Mouse (Mus musculus) ES-Bruce4 (cell line): ENCODE measurements at regions not wholly inside any gene's neighbourhood (a gene's known extent, or its start where the extent isn't known, plus 50 kb on each side); places are given as distances from the start of the nearest gene placed in this dataset.
A peak's percentile ranks its signal among the peaks of the same experiment; 100 is the strongest.

Source experiments
- H3K27ac ChIP-seq: 2 replicates; pipeline ENCODE4 v1.5.1; 2012; ENCODE audit warnings: low read length, inconsistent platforms; ENCODE audit not compliant: insufficient read depth
- H3K27me3 ChIP-seq: 2 replicates; pipeline ENCODE4 v1.6.1; 2012; ENCODE audit warnings: mild to moderate bottlenecking, low read length, inconsistent platforms; ENCODE audit not compliant: control insufficient read depth, poor library complexity, insufficient read depth, severe bottlenecking
- H3K36me3 ChIP-seq: 2 replicates; pipeline ENCODE4 v1.6.1; 2012; ENCODE audit warnings: inconsistent platforms, mild to moderate bottlenecking, low read length, moderate library complexity; ENCODE audit not compliant: control insufficient read depth, poor library complexity, insufficient read depth, severe bottlenecking
- H3K4me1 ChIP-seq: one replicate; pipeline ENCODE4 v1.8.1; 2011; ENCODE audit warnings: low read length; ENCODE audit not compliant: control insufficient read depth, insufficient read depth
- H3K4me3 ChIP-seq: 2 replicates; pipeline ENCODE4 v1.5.1; 2011; ENCODE audit warnings: low read depth, mild to moderate bottlenecking, low read length
- H3K9ac ChIP-seq: 2 replicates; pipeline ENCODE4 v1.6.1; 2012; ENCODE audit warnings: low read depth, mild to moderate bottlenecking, inconsistent platforms; ENCODE audit not compliant: poor library complexity, severe bottlenecking
- H3K9me3 ChIP-seq: replicated peaks from 2 replicates; pipeline ENCODE4 v1.6.1; 2012; ENCODE audit warnings: mild to moderate bottlenecking, low read length, inconsistent platforms; ENCODE audit not compliant: control insufficient read depth, poor library complexity, insufficient read depth, severe bottlenecking
- CTCF ChIP-seq: IDR thresholded peaks from one replicate; pipeline ENCODE4 v1.8.1; 2011; ENCODE audit warnings: low read depth, low read length
- EP300 ChIP-seq: IDR thresholded peaks from 2 replicates; pipeline ENCODE4 v1.6.1; 2011; ENCODE audit warnings: low read depth, low read length; ENCODE audit not compliant: insufficient read depth
- POLR2A ChIP-seq: IDR thresholded peaks from one replicate; pipeline ENCODE4 v1.8.1; 2011; ENCODE audit warnings: low read length; ENCODE audit not compliant: insufficient read depth

DNA sequence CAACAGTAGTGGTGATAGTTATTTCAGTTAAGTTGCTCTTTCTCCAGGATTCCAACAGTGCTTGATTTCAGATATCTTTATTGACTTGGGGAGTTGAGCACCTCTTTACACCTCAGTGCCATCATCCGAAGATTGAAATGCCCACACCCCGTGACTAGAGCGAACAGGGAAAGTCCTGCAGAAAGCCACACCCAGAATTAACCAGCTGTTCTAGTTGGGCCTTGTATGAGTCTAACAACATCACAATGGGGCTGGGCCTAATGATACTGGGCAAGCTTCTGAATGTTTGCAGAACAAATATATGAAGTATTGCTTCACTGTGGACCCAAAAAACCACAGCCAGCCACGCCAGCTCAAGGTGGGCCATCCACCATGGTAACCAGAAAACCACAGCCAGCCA lies 100.1 kb upstream of the Rasgrp1 start:
- Histone ChIP-seq H3K36me3 (no peaks in the 10 kb centered on the region), H3K27me3 (no peaks in the 10 kb centered on the region; the same call in 1 of the 2 replicates), H3K4me1 (no peaks in the 10 kb centered on the region), H3K9me3 (no peaks in the 10 kb centered on the region), H3K4me3 (no peak overlapping the region), H3K27ac (no peak overlapping the region), H3K9ac (no peak overlapping the region)
- TF ChIP-seq POLR2A (no peak), EP300 (no peak), CTCF (no peak)

GRCm38 (mm10) chr2:117444671-117445070 lies 101.9 kb upstream of the Rasgrp1 start:
- Histone ChIP-seq H3K4me1 (no peaks in the 10 kb centered on the region), H3K9ac (no peak overlapping the region), H3K27ac (no peak overlapping the region), H3K4me3 (no peak overlapping the region), H3K27me3 (no peaks in the 10 kb centered on the region; the same call in 1 of the 2 replicates), H3K9me3 (no peaks in the 10 kb centered on the region), H3K36me3 (no peaks in the 10 kb centered on the region)
- no peak for TF ChIP-seq POLR2A
- peak; percentile 77 for TF ChIP-seq CTCF

DNA sequence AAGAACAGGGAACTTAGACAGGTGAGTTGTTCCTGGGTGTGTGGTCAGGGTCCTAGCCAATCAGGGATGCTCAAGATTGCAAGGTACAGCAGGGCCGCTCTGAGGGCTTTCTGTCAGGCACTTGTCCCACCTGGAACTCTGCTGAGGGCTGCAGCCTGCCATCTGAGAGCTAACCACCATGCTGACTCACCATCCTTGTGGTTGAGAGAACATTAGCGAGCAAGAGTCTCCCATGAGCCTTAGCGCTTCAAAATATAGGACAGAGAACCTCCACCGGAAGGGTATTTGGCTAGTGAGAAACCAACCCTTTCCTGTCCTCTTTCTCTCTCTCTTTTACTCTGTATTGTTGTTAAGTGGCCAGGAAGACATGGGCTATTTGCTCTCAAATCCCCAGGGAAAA lies 104.1 kb upstream of the Rasgrp1 start:
- no peaks in the 10 kb centered on the region for H3K9me3 ChIP-seq
- no peaks in the 10 kb centered on the region for H3K4me1 ChIP-seq
- no peak overlapping the region for H3K9ac ChIP-seq
- H3K27ac ChIP-seq, result no peak overlapping the region
- no peak overlapping the region for H3K4me3 ChIP-seq
- TF ChIP-seq CTCF (no peak), POLR2A (no peak), EP300 (no peak)
- no peaks in the 10 kb centered on the region for H3K36me3 ChIP-seq
- H3K27me3 ChIP-seq, result no peaks in the 10 kb centered on the region; the same call in 1 of the 2 replicates

DNA sequence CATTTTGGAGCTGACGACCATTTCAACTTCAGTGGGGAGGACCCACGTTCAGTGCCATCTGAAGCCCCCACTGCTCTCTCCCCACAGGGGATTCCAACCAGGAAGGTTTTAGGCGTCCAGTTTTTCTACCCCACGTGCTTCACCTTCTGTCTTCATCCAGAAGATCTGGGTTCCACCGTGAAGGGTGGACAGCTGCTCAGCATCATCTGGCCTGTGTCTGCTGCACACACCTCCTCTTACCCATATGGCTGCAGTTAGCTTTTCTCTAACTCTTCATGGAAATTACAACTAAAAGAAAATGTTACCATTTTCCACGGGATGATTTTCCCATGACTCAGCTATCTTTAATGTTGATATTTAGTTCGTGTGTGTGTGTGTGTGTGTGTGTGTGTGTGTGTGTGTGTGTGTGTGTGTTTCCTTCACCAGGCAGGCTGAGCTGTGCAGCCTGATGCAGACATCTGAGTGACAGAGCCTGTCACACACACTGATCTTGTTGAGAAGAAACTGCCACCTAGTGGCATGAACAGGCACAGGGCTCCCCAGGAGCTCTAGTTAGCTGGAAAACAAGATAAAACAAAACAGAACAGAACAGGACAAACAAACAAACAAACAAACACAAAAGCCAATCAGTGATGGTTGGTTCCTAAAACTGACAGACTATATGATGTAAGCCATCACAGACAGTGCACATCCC lies 107.5 kb upstream of the Rasgrp1 start:
- no peak overlapping the region for H3K4me3 ChIP-seq
- H3K4me1 ChIP-seq, result no peaks in the 10 kb centered on the region
- H3K36me3 ChIP-seq, result no peaks in the 10 kb centered on the region
- H3K9me3 ChIP-seq, result no peaks in the 10 kb centered on the region
- no peak overlapping the region for H3K27ac ChIP-seq
- H3K9ac ChIP-seq, result no peak overlapping the region
- no peaks in the 10 kb centered on the region; the same call in 1 of the 2 replicates for H3K27me3 ChIP-seq
- peak; percentile 54 for TF ChIP-seq CTCF
- no peak for TF ChIP-seq POLR2A
- TF ChIP-seq EP300, result no peak

- Histone ChIP-seq H3K9ac (no peak overlapping the region), H3K4me1 (no peaks in the 10 kb centered on the region), H3K27ac (no peak overlapping the region), H3K9me3 (no peaks in the 10 kb centered on the region), H3K27me3 (no peaks in the 10 kb centered on the region; the same call in 1 of the 2 replicates), H3K4me3 (no peak overlapping the region), H3K36me3 (no peaks in the 10 kb centered on the region)
- TF ChIP-seq EP300, result no peak
- TF ChIP-seq POLR2A, result no peak
- TF ChIP-seq CTCF, result no peak
Observed at GRCm38 (mm10) chr2:117451818-117452217, 109.0 kb upstream of the Rasgrp1 start.

GRCm38 (mm10) chr2:117455021-117455739 lies 112.4 kb upstream of the Rasgrp1 start:
- Histone ChIP-seq H3K27me3 (no peaks in the 10 kb centered on the region), H3K9ac (no peak overlapping the region), H3K4me1 (no peaks in the 10 kb centered on the region), H3K9me3 (no peaks in the 10 kb centered on the region), H3K4me3 (no peak overlapping the region), H3K27ac (no peak overlapping the region), H3K36me3 (no peaks in the 10 kb centered on the region)
- no peak for TF ChIP-seq POLR2A
- TF ChIP-seq EP300, result no peak
- TF ChIP-seq CTCF, result no peak
